Mouse (Mus musculus) midbrain, embryonic 16.5 days (tissue): ENCODE results near the gene Mlxip. TPM values are rescaled to one million over a fixed set of nuclear protein-coding genes. Genes with fewer than 3 reads are reported as not detected.

Experiments used
- ATAC-seq: fragments of 200-750 bp; cut with Nextera tagmentation; 2 replicates; pipeline ENCODE4 v1.8.0; 2017; ENCODE audit warnings: moderate TSS enrichment
- H3K27ac ChIP-seq: fragments of 300-500 bp; sonication (generic); 2 replicates; pipeline ENCODE4 v1.5.1; 2014; ENCODE audit warnings: mild to moderate bottlenecking, low read length, mixed read lengths
- H3K27me3 ChIP-seq: fragments of 300-500 bp; sonication (generic); 2 replicates; pipeline ENCODE4 v1.6.1; 2014; ENCODE audit warnings: low read depth, low read length, mixed read lengths; ENCODE audit not compliant: control insufficient read depth, insufficient read depth
- H3K36me3 ChIP-seq: fragments of 300-500 bp; sonication (generic); 2 replicates; pipeline ENCODE4 v1.6.1; 2014; ENCODE audit warnings: mild to moderate bottlenecking, low read length, moderate library complexity, mixed read lengths; ENCODE audit not compliant: control insufficient read depth, insufficient read depth
- H3K4me1 ChIP-seq: fragments of 300-500 bp; sonication (generic); 2 replicates; pipeline ENCODE4 v1.6.1; 2014; ENCODE audit warnings: mild to moderate bottlenecking, low read length, mixed read lengths; ENCODE audit not compliant: control insufficient read depth, insufficient read depth
- H3K4me2 ChIP-seq: fragments of 300-500 bp; sonication (generic); 2 replicates; pipeline ENCODE4 v1.6.1; 2014; ENCODE audit warnings: mild to moderate bottlenecking, low read length, mixed read lengths
- H3K4me3 ChIP-seq: fragments of 300-500 bp; sonication (generic); 2 replicates; pipeline ENCODE4 v1.5.1; 2014; ENCODE audit warnings: low read depth, mild to moderate bottlenecking, low read length, moderate library complexity, mixed read lengths
- H3K9ac ChIP-seq: fragments of 300-500 bp; sonication (generic); 2 replicates; pipeline ENCODE4 v1.6.1; 2014; ENCODE audit warnings: low read depth, low read length, mixed read lengths
- H3K9me3 ChIP-seq: fragments of 300-500 bp; sonication (generic); replicated peaks from 2 replicates; pipeline ENCODE4 v1.6.1; 2014; ENCODE audit warnings: mild to moderate bottlenecking, low read length, mixed read lengths; ENCODE audit not compliant: control insufficient read depth, poor library complexity, severe bottlenecking
- WGBS: fragments of 180-500 bp; shearing (Covaris S2); extraction: QIAGEN DNeasy Blood & Tissue Kit; methylation state at CpG from one replicate; pipeline ENCODE4 v1.1.7; 2014; 5-methylcytosine and 5-hydroxymethylcytosine counted together
- polyA plus RNA-seq: library from polyadenylated mRNA; unstranded; fragments of >200 nt; fragmentation: Nextera tagmentation; extraction: Ambion mirVana; gene quantifications from 2 replicates; pipeline ENCODE4 v1.2.1, GENCODE M21; 2015

The Mlxip gene
- polyA plus RNA-seq, 1 experiment from 2014 or later: 15.5 TPM

DNA sequence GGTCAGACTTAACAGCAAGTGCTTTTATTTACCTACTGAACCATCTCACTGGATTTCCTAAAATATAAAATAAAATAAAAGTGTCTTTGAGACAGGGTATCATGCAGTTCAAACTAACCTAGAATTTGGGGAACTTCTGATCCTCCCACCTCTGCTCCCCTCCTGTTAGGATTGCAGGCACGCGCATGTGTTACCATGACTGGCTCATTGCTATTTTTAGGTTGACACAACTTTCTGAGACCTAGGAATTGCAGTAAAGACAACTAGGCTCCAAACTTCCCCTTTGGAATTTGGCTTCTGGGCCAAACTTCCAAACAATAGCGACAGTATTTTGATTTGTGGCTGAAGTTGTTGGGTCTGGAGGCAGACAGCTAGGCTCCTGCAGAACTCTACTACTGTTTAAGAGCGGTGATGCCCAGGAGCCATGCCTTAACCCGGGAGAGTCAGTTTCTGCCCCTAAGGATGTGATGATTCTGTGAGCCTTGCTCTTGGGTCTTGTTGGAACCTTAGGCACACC lies 754 bp upstream of the Mlxip start:
- H3K27me3 ChIP-seq: no peaks in the 10 kb centered on the region
- H3K36me3 ChIP-seq: no peaks in the 10 kb centered on the region
- H3K27ac ChIP-seq: peak overlapping the region; percentile 84
- H3K4me1 ChIP-seq: peaks cover 41% of the 10 kb centered on the region
- ATAC-seq: no peak
- H3K4me2 ChIP-seq: peak overlapping the region; percentile 81
- 27% methylated on average over 5 of the region's 5 CpGs for WGBS
- peak overlapping the region; percentile 84 for H3K4me3 ChIP-seq
- H3K9ac ChIP-seq: peak overlapping the region; percentile 91
- H3K9me3 ChIP-seq: no peaks in the 10 kb centered on the region

- H3K4me1 ChIP-seq: peaks cover 41% of the 10 kb centered on the region
- peak overlapping the region; percentile 84 for H3K27ac ChIP-seq
- WGBS: under 1% methylated on average over 64 of the region's 65 CpGs
- peak overlapping the region; percentile 81 for H3K4me2 ChIP-seq
- peak overlapping the region; percentile 84 for H3K4me3 ChIP-seq
- H3K36me3 ChIP-seq: no peaks in the 10 kb centered on the region
- H3K27me3 ChIP-seq: no peaks in the 10 kb centered on the region
- peak; percentile 58 for ATAC-seq
- H3K9me3 ChIP-seq: no peaks in the 10 kb centered on the region
- peak overlapping the region; percentile 91 for H3K9ac ChIP-seq
These were observed 621 bp downstream of the Mlxip start for GRCm38 (mm10) chr5:123394957-123395881.

DNA sequence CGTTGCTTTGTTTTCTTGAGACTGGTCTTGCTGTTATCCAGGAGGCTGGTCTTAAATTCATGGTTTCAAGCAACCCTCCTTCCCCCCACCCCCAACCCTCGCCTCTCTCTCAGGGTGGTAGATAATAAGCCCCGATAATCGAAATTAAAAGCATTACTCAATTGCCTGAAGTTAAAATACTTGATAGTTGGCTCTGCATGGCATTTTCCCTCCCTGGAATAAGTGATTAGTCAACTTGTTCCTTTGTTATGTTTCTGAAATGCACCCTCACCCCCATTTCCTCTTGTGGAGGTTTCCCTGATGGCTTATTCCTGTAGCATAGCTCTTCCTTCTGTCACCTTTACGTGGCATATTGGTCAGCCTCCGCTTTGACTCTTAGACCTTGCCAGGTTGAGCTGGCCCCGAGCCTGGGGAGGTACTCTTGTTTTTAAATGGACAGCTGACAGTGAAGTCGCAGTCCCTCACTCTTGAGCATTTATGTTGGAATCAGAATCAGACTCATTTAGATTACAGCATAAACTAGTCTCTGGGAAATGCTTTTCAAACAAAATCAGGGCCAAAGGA lies 2.4 kb downstream of the Mlxip start:
- Histone ChIP-seq H3K4me2 (peak overlapping the region; percentile 81), H3K9me3 (no peaks in the 10 kb centered on the region), H3K4me3 (peak overlapping the region; percentile 84), H3K4me1 (peaks cover 34% of the 10 kb centered on the region), H3K9ac (peak overlapping the region; percentile 48; the same call in 1 of the 2 replicates), H3K27ac (no peak overlapping the region), H3K27me3 (no peaks in the 10 kb centered on the region), H3K36me3 (no peaks in the 10 kb centered on the region)
- 57% methylated on average over 8 of the region's 8 CpGs for WGBS
- no peak for ATAC-seq

DNA sequence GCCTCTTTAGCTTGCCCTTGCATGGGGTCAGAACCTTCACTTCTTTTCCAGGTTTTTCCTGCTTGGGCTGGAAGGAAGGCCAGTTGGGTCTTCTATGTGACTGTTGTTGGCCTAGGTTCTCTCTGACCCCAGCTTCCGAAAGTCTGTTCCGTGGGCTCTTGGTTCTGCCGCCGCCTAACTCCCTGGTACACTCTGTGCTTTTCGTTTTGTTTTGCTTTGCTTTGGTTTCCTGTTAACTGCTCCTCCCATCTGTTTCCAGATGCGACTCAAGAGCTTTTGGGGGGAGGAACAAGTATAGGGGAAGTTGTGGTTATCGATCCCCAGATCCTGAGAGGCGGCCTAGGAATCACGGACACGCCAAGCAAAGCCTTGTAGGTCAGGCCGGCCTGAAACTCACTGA lies 3.2 kb downstream of the Mlxip start:
- H3K4me1 ChIP-seq: peaks cover 34% of the 10 kb centered on the region
- no peaks in the 10 kb centered on the region for H3K27me3 ChIP-seq
- H3K27ac ChIP-seq: no peak overlapping the region
- H3K4me3 ChIP-seq: no peak overlapping the region
- no peak overlapping the region for H3K9ac ChIP-seq
- H3K4me2 ChIP-seq: peak overlapping the region; percentile 81
- H3K9me3 ChIP-seq: no peaks in the 10 kb centered on the region
- H3K36me3 ChIP-seq: no peaks in the 10 kb centered on the region
- WGBS: 90% methylated on average over 11 of the region's 11 CpGs
- no peak for ATAC-seq

GRCm38 (mm10) chr5:123398856-123399498 lies 4.4 kb downstream of the Mlxip start:
- no peak for ATAC-seq
- H3K9me3 ChIP-seq: no peaks in the 10 kb centered on the region
- H3K36me3 ChIP-seq: no peaks in the 10 kb centered on the region
- H3K4me2 ChIP-seq: no peak overlapping the region
- H3K4me3 ChIP-seq: no peak overlapping the region
- no peaks in the 10 kb centered on the region for H3K27me3 ChIP-seq
- H3K4me1 ChIP-seq: peaks cover 33% of the 10 kb centered on the region
- no peak overlapping the region for H3K27ac ChIP-seq
- H3K9ac ChIP-seq: no peak overlapping the region
- WGBS: 95% methylated on average over 4 of the region's 4 CpGs

DNA sequence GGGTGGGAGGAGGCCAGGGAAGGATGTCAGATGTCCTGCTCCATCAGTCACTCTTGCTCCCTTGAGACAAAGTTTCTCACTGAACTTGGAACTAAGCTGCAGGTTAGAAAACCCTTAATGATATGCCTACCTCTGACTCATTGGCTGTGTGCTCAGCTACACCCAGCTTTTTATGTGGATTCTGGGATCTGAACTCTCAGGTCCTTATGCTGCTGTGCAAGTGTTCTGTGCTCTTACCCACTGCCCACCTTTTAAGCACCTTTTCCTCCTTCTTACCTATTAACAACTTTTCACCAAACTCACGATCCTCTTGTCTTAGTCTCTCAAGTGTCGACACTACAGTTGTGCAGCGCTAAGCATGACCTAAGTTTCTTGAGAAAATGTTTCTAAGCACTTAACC lies 9.9 kb downstream of the Mlxip start:
- Histone ChIP-seq H3K36me3 (no peaks in the 10 kb centered on the region), H3K4me2 (no peak overlapping the region), H3K27ac (no peak overlapping the region), H3K9ac (no peak overlapping the region), H3K27me3 (no peaks in the 10 kb centered on the region), H3K4me1 (peaks cover 6% of the 10 kb centered on the region; the same call in 1 of the 2 replicates), H3K4me3 (no peak overlapping the region), H3K9me3 (no peaks in the 10 kb centered on the region)
- ATAC-seq: no peak
- 92% methylated on average over 3 of the region's 3 CpGs for WGBS

- Histone ChIP-seq H3K36me3 (peaks cover 4% of the 10 kb centered on the region; the same call in 1 of the 2 replicates), H3K27ac (no peak overlapping the region), H3K9ac (no peak overlapping the region), H3K27me3 (no peaks in the 10 kb centered on the region), H3K4me1 (peaks cover 6% of the 10 kb centered on the region; the same call in 1 of the 2 replicates), H3K9me3 (no peaks in the 10 kb centered on the region), H3K4me2 (no peak overlapping the region), H3K4me3 (no peak overlapping the region)
- WGBS: 54% methylated on average over 2 of the region's 2 CpGs
- ATAC-seq: no peak
These were observed 12.4 kb downstream of the Mlxip start for GRCm38 (mm10) chr5:123406952-123407351.

- no peak overlapping the region for H3K4me2 ChIP-seq
- WGBS: 44% methylated on average over 3 of the region's 3 CpGs
- no peak overlapping the region for H3K9ac ChIP-seq
- no peak for ATAC-seq
- H3K27ac ChIP-seq: no peak overlapping the region
- no peaks in the 10 kb centered on the region for H3K9me3 ChIP-seq
- H3K4me1 ChIP-seq: peaks cover 6% of the 10 kb centered on the region; the same call in 1 of the 2 replicates
- peaks cover 4% of the 10 kb centered on the region; the same call in 1 of the 2 replicates for H3K36me3 ChIP-seq
- no peaks in the 10 kb centered on the region for H3K27me3 ChIP-seq
- H3K4me3 ChIP-seq: no peak overlapping the region
These were observed 13.6 kb downstream of the Mlxip start for GRCm38 (mm10) chr5:123408176-123408575.
